Mouse (Mus musculus) neural tube, embryonic 13.5 days (tissue): ENCODE measurements at regions not wholly inside any gene's neighbourhood (a gene's known extent, or its start where the extent isn't known, plus 50 kb on each side); places are given as distances from the start of the nearest gene placed in this dataset.
A peak's percentile ranks its signal among the peaks of the same experiment; 100 is the strongest.

ENCODE experiments used
- ATAC-seq: fragments of 200-750 bp; cut with Nextera tagmentation; 2 replicates; pipeline ENCODE4 v1.8.0; 2017; ENCODE audit warnings: low read depth, mild to moderate bottlenecking, moderate TSS enrichment, moderate library complexity
- H3K27ac ChIP-seq: fragments of 300-500 bp; sonication (generic); replicated peaks from 2 replicates; pipeline ENCODE4 v1.5.1; 2015; ENCODE audit warnings: moderate library complexity, mild to moderate bottlenecking, inconsistent platforms
- H3K27me3 ChIP-seq: fragments of 300-500 bp; sonication (generic); 2 replicates; pipeline ENCODE4 v1.6.1; 2015; ENCODE audit warnings: mild to moderate bottlenecking, inconsistent platforms
- H3K36me3 ChIP-seq: fragments of 300-500 bp; sonication (generic); 2 replicates; pipeline ENCODE4 v1.6.1; 2015; ENCODE audit warnings: mild to moderate bottlenecking, inconsistent platforms
- H3K4me1 ChIP-seq: fragments of 300-500 bp; sonication (generic); replicated peaks from 2 replicates; pipeline ENCODE4 v1.6.1; 2015; ENCODE audit warnings: inconsistent platforms
- H3K4me2 ChIP-seq: fragments of 300-500 bp; sonication (generic); 2 replicates; pipeline ENCODE4 v1.6.1; 2015; ENCODE audit warnings: inconsistent platforms, mild to moderate bottlenecking, moderate library complexity
- H3K4me3 ChIP-seq: fragments of 300-500 bp; sonication (generic); 2 replicates; pipeline ENCODE4 v1.5.1; 2015; ENCODE audit warnings: mild to moderate bottlenecking, inconsistent platforms
- H3K9ac ChIP-seq: fragments of 300-500 bp; sonication (generic); 2 replicates; pipeline ENCODE4 v1.6.1; 2015; ENCODE audit warnings: moderate library complexity, mild to moderate bottlenecking, inconsistent platforms
- H3K9me3 ChIP-seq: fragments of 300-500 bp; sonication (generic); 2 replicates; pipeline ENCODE4 v1.6.1; 2016; ENCODE audit warnings: inconsistent platforms
- WGBS: fragments of 180-500 bp; shearing (Covaris S2); methylation state at CpG from one replicate; pipeline ENCODE4 v1.1.7; 2015; 5-methylcytosine and 5-hydroxymethylcytosine counted together

DNA sequence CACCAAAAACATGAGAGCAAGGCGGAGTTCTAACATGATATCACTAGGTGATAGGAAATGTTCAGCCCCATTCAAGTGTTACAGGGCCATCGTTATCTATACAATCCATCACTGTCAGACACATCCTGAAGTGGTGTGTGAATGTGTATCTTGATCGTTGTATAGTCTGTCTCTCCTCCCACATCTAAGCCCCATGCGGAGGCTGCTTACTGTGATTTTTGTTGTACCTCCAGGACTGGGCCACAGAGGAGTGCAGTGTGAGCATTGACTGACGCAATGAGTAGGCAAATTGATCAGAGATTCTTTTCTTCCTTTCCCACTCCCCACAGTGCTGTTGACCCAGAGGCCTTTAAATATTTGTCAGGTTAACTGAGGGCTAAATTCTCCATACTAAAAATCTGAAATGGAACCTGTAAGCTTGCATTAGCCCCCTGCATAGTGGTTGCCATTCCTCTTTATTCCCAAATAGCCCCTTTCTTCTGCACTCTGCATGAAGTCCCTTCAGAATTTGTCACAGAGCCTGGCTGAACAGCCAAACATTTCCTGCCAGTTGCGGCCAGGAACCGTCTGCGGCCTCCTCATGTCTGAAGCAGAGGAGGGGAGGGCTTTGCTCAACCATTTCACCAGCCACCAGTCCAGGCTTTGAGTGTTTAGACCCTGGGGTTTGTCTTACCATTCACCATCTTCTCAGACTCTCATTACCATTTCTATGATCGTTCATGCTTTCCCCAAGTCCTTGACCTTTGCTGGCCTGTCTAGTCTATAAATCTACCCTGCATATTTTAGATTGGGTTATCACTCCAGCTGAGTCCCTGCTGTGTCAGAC lies 119.3 kb downstream of the Ttc8 start:
- ATAC-seq: 0 out of 2 replicates have a peak, but pooled peaks have one; percentile 38
- Histone ChIP-seq H3K27me3 (peaks cover 69% of the 10 kb centered on the region), H3K9me3 (no peaks in the 10 kb centered on the region), H3K27ac (no peak overlapping the region), H3K4me1 (peaks cover 25% of the 10 kb centered on the region), H3K4me3 (no peak overlapping the region), H3K36me3 (no peaks in the 10 kb centered on the region), H3K9ac (no peak overlapping the region), H3K4me2 (no peak overlapping the region)
- WGBS: 27% methylated on average over 9 of the region's 9 CpGs

DNA sequence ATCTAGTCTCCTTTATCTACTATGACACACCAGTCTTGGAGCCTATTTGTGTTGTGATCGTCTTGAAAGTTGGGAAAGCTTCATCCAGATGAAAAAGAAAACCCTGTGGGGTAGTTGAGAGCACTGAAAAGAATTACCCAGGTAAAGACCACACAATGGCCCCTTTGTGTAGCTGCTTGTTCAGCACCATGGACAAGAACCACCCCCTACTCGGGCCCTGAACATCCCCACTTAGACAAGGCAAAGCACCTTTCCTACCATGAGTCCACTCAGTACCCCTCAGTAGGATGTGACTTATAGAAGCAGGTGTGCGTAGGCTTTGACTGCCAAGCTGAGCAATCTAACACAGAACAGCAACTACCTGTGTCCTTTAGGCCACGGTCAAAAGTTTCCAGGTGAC lies 121.2 kb downstream of the Ttc8 start:
- no peak for ATAC-seq
- Histone ChIP-seq H3K4me3 (no peak overlapping the region), H3K9ac (no peak overlapping the region), H3K36me3 (no peaks in the 10 kb centered on the region), H3K4me2 (no peak overlapping the region), H3K27me3 (peaks cover 67% of the 10 kb centered on the region), H3K9me3 (no peaks in the 10 kb centered on the region), H3K4me1 (peaks cover 25% of the 10 kb centered on the region), H3K27ac (no peak overlapping the region)
- 58% methylated on average over 4 of the region's 4 CpGs for WGBS

DNA sequence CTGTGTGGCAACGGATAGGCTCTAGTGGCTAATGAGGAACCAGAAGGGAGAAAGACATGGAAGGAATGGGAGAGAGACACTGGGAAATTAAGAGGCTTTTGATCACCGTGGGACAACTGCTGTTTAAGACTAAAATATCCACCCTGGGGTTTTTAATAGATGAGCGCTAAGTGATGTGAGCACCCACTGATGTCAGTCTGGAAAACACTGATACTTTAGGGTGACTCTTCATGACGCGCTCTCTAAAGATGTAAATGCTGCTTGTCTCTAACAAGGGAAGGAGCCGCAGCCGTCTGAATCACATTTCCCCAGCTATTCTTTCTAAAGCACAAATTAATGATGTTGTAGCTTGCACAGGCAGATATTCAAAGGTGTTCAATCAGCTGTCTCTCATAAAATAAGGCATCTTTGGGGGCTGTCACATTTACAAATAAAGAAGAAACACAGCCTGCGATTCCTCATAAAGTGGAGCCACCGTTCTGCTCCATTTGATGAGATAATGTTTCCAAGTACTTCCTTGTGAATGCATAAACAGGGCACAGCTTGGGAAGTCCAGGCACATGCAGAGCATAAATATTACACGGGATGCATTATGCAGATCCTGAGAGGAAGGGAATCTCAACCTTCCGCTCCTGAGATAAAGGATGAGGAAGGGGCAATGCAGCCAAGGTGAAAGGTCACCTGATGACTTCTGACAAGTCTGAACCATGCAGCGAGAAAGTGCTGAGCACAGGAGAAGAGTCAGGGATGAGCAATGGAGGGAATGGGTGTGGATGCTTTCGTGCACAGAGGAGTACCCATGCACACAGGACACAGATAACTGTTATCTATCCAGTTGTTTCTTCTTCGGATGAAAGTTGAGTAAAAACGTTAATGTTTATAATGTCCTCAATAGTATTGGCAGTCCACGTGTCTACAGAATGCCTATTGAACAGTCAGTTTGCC lies 122.8 kb downstream of the Ttc8 start:
- Histone ChIP-seq H3K4me1 (peaks cover 25% of the 10 kb centered on the region), H3K9ac (no peak overlapping the region), H3K4me3 (no peak overlapping the region), H3K4me2 (0 out of 2 replicates have a peak overlapping the region, but pooled peaks have one; percentile 6), H3K36me3 (no peaks in the 10 kb centered on the region), H3K27ac (peak overlapping the region; percentile 71), H3K9me3 (no peaks in the 10 kb centered on the region), H3K27me3 (peaks cover 61% of the 10 kb centered on the region)
- ATAC-seq: peak; percentile 79
- whole genome bisulfite sequencing: 53% methylated on average over 16 of the region's 16 CpGs

DNA sequence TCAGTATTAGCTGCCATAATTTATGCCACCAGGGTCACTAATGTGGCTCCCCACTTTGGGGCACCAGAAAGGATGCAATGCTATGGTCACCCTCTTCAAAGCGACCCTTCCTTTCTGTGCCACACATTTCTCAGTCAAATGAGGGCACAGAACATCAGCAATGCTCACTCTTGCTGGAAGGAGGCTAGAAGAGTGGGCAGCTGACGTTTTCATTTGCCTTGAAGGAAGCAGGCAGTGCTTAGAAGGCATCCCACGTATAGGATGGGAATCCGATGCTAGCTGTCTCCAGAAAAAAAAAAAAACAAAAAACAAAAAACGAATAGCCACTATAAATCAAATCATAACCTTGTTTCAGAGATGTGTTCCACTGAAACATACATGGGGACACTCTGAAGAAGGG lies 124.1 kb downstream of the Ttc8 start:
- 73% methylated on average over 5 of the region's 5 CpGs for WGBS
- Histone ChIP-seq H3K27ac (no peak overlapping the region), H3K4me1 (peaks cover 23% of the 10 kb centered on the region), H3K4me3 (no peak overlapping the region), H3K27me3 (peaks cover 59% of the 10 kb centered on the region), H3K9ac (no peak overlapping the region), H3K9me3 (no peaks in the 10 kb centered on the region), H3K36me3 (no peaks in the 10 kb centered on the region), H3K4me2 (no peak overlapping the region)
- no peak for ATAC-seq

DNA sequence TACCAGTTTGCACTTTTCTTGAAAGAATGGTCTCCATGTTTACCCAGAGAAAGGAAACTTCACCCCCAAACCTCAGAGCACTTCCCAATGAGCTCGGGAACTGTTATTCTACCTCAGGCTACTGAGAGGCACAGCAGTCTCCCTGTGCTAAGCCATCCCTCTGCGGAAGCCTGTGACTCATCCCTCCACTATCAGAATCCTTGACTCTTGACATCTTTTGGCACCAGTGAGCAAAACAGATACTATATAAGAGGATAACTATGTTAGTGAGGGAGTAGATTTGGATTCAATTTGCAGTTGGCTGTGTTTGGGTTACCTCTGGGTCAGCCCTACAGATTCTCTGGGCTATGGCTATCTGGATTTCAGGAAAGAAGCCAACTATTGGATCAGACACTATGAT lies 130.1 kb downstream of the Ttc8 start:
- 83% methylated on average over 2 of the region's 2 CpGs for WGBS
- no peak overlapping the region for H3K4me3 ChIP-seq

DNA sequence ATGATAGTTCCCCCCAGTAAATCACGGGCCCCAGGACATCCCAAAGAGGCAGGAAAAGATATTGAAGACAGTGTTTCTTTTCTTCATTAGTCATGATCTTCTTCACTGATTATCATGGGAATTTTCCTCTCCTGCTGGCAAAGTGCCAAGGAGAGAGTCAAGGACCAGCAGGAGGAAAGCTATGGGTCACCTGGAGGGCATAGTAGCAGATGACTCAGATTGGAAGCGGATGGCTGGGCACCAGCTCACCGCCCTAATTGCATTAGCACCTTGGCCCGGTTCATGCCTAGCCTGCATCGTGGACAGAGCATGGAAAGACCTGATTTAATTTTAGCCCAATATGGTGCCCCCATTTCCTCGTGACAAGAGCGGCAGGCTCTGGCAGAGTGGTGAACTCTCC lies 132.2 kb downstream of the Ttc8 start:
- Histone ChIP-seq H3K27ac (no peak overlapping the region), H3K27me3 (peaks cover 25% of the 10 kb centered on the region), H3K36me3 (no peaks in the 10 kb centered on the region), H3K4me1 (no peaks in the 10 kb centered on the region), H3K9ac (no peak overlapping the region), H3K4me2 (no peak overlapping the region), H3K4me3 (no peak overlapping the region), H3K9me3 (no peaks in the 10 kb centered on the region)
- 86% methylated on average over 7 of the region's 7 CpGs for WGBS
- no peak for ATAC-seq

More for the DNA sequence above, 130.1 kb downstream of the Ttc8 start:
- Histone ChIP-seq H3K9me3 (no peaks in the 10 kb centered on the region), H3K27me3 (peaks cover 40% of the 10 kb centered on the region), H3K4me2 (no peak overlapping the region), H3K9ac (no peak overlapping the region), H3K27ac (no peak overlapping the region), H3K4me1 (no peaks in the 10 kb centered on the region), H3K36me3 (no peaks in the 10 kb centered on the region)
- no peak for ATAC-seq

DNA sequence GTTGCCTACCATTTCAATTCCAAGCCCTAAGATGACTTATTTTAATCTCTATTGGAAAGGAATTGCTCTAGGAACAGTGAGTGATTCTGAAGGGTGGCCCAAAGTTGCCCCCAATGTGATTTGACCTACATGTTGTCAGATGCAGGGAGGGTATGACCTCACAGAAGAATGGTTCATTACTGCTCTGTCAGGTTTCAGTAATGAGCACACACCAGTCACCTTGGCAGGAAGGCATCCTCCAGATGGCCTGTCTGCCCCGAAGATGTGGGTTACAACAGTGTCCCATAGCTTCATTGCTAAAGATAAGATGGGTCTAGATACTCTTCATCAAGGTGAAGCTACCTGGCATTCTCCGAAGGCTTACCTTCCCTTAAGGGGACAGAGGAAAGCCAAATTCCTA lies 137.1 kb downstream of the Ttc8 start:
- Histone ChIP-seq H3K27ac (no peak overlapping the region), H3K27me3 (no peaks in the 10 kb centered on the region; the same call in 1 of the 2 replicates), H3K9me3 (no peaks in the 10 kb centered on the region), H3K4me2 (no peak overlapping the region), H3K9ac (no peak overlapping the region), H3K36me3 (no peaks in the 10 kb centered on the region), H3K4me1 (no peaks in the 10 kb centered on the region), H3K4me3 (no peak overlapping the region)
- no peak for ATAC-seq
- whole genome bisulfite sequencing: 89% methylated on average over 2 of the region's 2 CpGs

DNA sequence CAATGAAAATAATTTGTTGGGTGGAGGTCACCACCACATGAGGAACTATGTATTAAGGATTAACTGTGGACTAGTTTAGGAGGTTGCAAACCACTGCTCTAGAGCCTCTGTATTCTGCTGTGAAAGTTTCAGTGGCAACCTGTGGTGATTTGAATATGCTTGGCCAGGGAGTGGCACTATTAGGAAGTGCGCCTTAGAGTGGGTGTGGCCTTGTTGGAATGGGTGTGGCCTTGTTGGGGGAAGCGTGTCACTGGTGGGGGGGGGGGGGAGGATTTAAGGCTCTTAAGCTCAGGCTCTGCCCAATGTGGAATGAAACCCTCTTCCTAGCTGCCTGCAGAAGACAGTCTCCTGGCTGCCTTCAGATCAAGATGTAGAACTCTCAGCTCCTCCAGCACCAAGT lies 138.5 kb downstream of the Ttc8 start:
- H3K9ac ChIP-seq: no peak overlapping the region
- 78% methylated on average over 2 of the region's 2 CpGs for WGBS
- H3K4me1 ChIP-seq: 0 out of 2 replicates have a peak, but pooled peaks cover 5% of the 10 kb centered on the region
- no peaks in the 10 kb centered on the region; the same call in 1 of the 2 replicates for H3K27me3 ChIP-seq
- no peak overlapping the region for H3K4me3 ChIP-seq
- no peak overlapping the region for H3K27ac ChIP-seq
- no peaks in the 10 kb centered on the region for H3K36me3 ChIP-seq
- H3K9me3 ChIP-seq: no peaks in the 10 kb centered on the region
- no peak overlapping the region for H3K4me2 ChIP-seq
- no peak for ATAC-seq

DNA sequence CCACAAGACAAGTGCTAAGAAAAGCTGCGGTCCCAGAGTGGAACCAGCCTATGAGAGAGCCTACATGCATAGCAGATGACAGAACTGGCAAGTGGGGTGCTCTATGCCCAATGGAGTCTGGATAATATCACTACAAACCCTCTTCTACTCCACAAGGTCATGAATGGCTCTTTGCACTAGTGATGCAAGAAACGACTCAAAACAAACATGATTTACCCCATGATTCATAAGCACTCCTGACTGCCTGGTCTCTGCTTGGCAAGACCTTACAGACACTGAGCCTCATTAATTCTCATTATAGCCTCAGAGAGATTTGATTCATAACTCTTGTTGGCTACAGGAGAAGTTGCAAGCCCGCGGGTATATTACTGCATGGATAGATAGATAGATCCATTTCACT lies 139.1 kb downstream of the Ttc8 start:
- Histone ChIP-seq H3K4me3 (no peak overlapping the region), H3K9ac (no peak overlapping the region), H3K4me1 (0 out of 2 replicates have a peak, but pooled peaks cover 5% of the 10 kb centered on the region), H3K27ac (no peak overlapping the region), H3K36me3 (no peaks in the 10 kb centered on the region), H3K4me2 (no peak overlapping the region), H3K27me3 (no peaks in the 10 kb centered on the region), H3K9me3 (no peaks in the 10 kb centered on the region)
- ATAC-seq: no peak
- WGBS: 84% methylated on average over 4 of the region's 4 CpGs

DNA sequence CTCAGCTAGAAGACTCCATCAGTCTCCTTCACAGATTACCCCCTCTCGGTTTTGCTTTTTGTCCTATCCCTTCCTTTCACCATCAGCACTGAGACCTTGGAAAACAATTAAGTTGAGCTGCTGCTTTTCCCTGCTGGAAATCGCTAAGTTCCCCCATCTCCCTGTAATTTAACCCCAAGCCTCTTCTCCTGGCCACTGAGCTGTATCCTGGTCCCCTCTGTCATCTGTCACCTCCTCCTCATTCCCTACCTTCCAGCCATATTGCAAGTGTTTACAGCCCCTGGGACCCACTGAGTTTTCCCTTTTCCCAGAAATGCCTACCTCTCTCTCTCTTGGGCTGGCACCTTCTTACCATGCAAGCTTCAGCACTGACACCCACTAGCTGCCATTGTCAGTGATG lies 140.3 kb downstream of the Ttc8 start:
- no peak overlapping the region for H3K9ac ChIP-seq
- no peak for ATAC-seq
- WGBS: 45% methylated on average over 2 of the region's 2 CpGs
- no peaks in the 10 kb centered on the region for H3K27me3 ChIP-seq
- H3K27ac ChIP-seq: no peak overlapping the region
- H3K4me3 ChIP-seq: no peak overlapping the region
- H3K4me2 ChIP-seq: no peak overlapping the region
- H3K36me3 ChIP-seq: no peaks in the 10 kb centered on the region
- H3K9me3 ChIP-seq: no peaks in the 10 kb centered on the region
- 0 out of 2 replicates have a peak, but pooled peaks cover 5% of the 10 kb centered on the region for H3K4me1 ChIP-seq

DNA sequence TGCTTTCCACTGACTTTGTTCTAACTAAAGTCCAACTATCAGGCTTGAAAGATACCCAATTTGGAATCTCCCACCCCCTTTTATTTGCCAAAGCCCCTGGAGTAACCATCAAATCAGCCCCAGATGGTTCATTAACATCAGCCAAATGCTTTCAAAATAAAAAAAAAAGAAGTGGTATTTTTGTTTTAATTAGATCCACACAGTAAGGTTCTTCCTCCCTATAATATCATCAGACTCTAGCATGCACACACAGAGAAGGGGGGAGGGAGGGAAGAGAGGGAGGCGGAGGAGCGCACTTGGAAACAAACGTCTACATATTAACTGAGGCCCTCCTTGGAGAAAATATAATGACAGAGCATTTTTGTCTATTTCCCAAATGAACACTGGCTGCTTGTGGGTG lies 143.1 kb downstream of the Ttc8 start:
- no peak overlapping the region for H3K4me2 ChIP-seq
- no peak overlapping the region for H3K27ac ChIP-seq
- no peaks in the 10 kb centered on the region for H3K9me3 ChIP-seq
- no peaks in the 10 kb centered on the region for H3K27me3 ChIP-seq
- H3K4me1 ChIP-seq: 0 out of 2 replicates have a peak, but pooled peaks cover 5% of the 10 kb centered on the region
- ATAC-seq: no peak
- WGBS: 71% methylated on average over 3 of the region's 3 CpGs
- no peak overlapping the region for H3K4me3 ChIP-seq
- H3K36me3 ChIP-seq: no peaks in the 10 kb centered on the region
- H3K9ac ChIP-seq: no peak overlapping the region

DNA sequence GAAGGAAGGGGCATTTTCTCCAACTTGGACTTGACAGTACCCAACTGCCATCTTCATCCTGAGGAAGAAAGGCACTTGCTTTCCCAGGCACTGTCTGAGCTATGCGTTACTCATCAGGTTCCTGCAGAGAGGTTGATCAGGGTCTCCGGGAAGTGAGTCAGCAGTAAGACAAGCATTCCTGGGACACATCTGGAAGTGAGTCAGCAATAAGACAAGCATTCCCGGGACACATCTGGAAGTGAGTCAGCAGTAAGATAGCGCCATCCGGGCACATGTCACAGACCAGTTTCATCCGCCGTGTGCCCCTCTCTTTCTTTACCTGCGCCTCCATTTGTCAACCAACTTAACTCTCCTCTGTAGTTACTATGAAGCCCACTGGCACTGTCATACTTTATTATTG lies 143.5 kb downstream of the Ttc8 start:
- Histone ChIP-seq H3K9me3 (no peaks in the 10 kb centered on the region), H3K27me3 (no peaks in the 10 kb centered on the region), H3K4me1 (0 out of 2 replicates have a peak, but pooled peaks cover 5% of the 10 kb centered on the region), H3K4me3 (no peak overlapping the region), H3K4me2 (no peak overlapping the region), H3K9ac (no peak overlapping the region), H3K36me3 (no peaks in the 10 kb centered on the region), H3K27ac (no peak overlapping the region)
- no peak for ATAC-seq
- WGBS: 83% methylated on average over 8 of the region's 8 CpGs
